Mouse (Mus musculus) limb, embryonic 13.5 days (tissue): ENCODE results near the gene Entpd7. TPM values are rescaled to one million over a fixed set of nuclear protein-coding genes. Genes with fewer than 3 reads are reported as not detected.

ENCODE experiments used
- ATAC-seq: fragments of 200-750 bp; cut with Nextera tagmentation; 2 replicates; pipeline ENCODE4 v1.8.0; 2017; ENCODE audit warnings: low read depth, moderate number of reproducible peaks, moderate TSS enrichment; ENCODE audit not compliant: low FRiP score
- H3K27ac ChIP-seq: fragments of 300-500 bp; sonication (generic); 2 replicates; pipeline ENCODE4 v1.5.1; 2015; ENCODE audit warnings: inconsistent platforms, mild to moderate bottlenecking, moderate library complexity
- H3K27me3 ChIP-seq: fragments of 300-500 bp; sonication (generic); 2 replicates; pipeline ENCODE4 v1.6.1; 2015; ENCODE audit warnings: mild to moderate bottlenecking, inconsistent platforms
- H3K36me3 ChIP-seq: fragments of 300-500 bp; sonication (generic); 2 replicates; pipeline ENCODE4 v1.6.1; 2015; ENCODE audit warnings: inconsistent platforms, mild to moderate bottlenecking, moderate library complexity
- H3K4me1 ChIP-seq: fragments of 300-500 bp; sonication (generic); 2 replicates; pipeline ENCODE4 v1.6.1; 2015; ENCODE audit warnings: inconsistent platforms
- H3K4me2 ChIP-seq: fragments of 300-500 bp; sonication (generic); replicated peaks from 2 replicates; pipeline ENCODE4 v1.6.1; 2015; ENCODE audit warnings: inconsistent platforms, mild to moderate bottlenecking, moderate library complexity
- H3K4me3 ChIP-seq: fragments of 300-500 bp; sonication (generic); 2 replicates; pipeline ENCODE4 v1.5.1; 2015; ENCODE audit warnings: moderate library complexity, mild to moderate bottlenecking, inconsistent platforms
- H3K9ac ChIP-seq: fragments of 300-500 bp; sonication (generic); 2 replicates; pipeline ENCODE4 v1.6.1; 2015; ENCODE audit warnings: mild to moderate bottlenecking, inconsistent platforms
- H3K9me3 ChIP-seq: fragments of 300-500 bp; sonication (generic); 2 replicates; pipeline ENCODE4 v1.6.1; 2016; ENCODE audit warnings: inconsistent platforms
- WGBS: fragments of 180-500 bp; shearing (Covaris S2); methylation state at CpG from one replicate; pipeline ENCODE4 v1.1.7; 2015; 5-methylcytosine and 5-hydroxymethylcytosine counted together
- polyA plus RNA-seq: library from polyadenylated mRNA; unstranded; fragments of >200 nt; fragmentation: Nextera tagmentation; extraction: Ambion mirVana; gene quantifications from 2 replicates; pipeline ENCODE4 v1.2.1, GENCODE M21; 2015

The Entpd7 gene
- polyA plus RNA-seq, 1 experiment from 2014 or later: 12.4 TPM

- Histone ChIP-seq H3K27me3 (no peaks in the 10 kb centered on the region), H3K4me3 (no peak overlapping the region), H3K9me3 (no peaks in the 10 kb centered on the region), H3K4me2 (no peak overlapping the region), H3K27ac (no peak overlapping the region), H3K9ac (no peak overlapping the region), H3K36me3 (no peaks in the 10 kb centered on the region), H3K4me1 (no peaks in the 10 kb centered on the region)
- WGBS: 67% methylated on average over 2 of the region's 2 CpGs
- no peak for ATAC-seq
These were observed 72.9 kb downstream of the Entpd7 start for GRCm38 (mm10) chr19:43762410-43762809.

- Histone ChIP-seq H3K9ac (no peak overlapping the region), H3K4me1 (no peaks in the 10 kb centered on the region), H3K27me3 (no peaks in the 10 kb centered on the region), H3K4me3 (no peak overlapping the region), H3K36me3 (no peaks in the 10 kb centered on the region; the same call in 1 of the 2 replicates), H3K9me3 (no peaks in the 10 kb centered on the region), H3K27ac (no peak overlapping the region), H3K4me2 (no peak overlapping the region)
- no peak for ATAC-seq
- 88% methylated on average over 5 of the region's 5 CpGs for WGBS
These were observed 77.0 kb downstream of the Entpd7 start for GRCm38 (mm10) chr19:43766451-43766850.

GRCm38 (mm10) chr19:43767549-43768322 lies 78.3 kb downstream of the Entpd7 start:
- ATAC-seq: no peak
- no peak overlapping the region for H3K4me3 ChIP-seq
- no peak overlapping the region for H3K4me2 ChIP-seq
- H3K9me3 ChIP-seq: no peaks in the 10 kb centered on the region
- no peak overlapping the region for H3K27ac ChIP-seq
- 86% methylated on average over 9 of the region's 9 CpGs for WGBS
- no peaks in the 10 kb centered on the region for H3K4me1 ChIP-seq
- H3K36me3 ChIP-seq: no peaks in the 10 kb centered on the region; the same call in 1 of the 2 replicates
- no peaks in the 10 kb centered on the region for H3K27me3 ChIP-seq
- H3K9ac ChIP-seq: no peak overlapping the region

- Histone ChIP-seq H3K4me1 (no peaks in the 10 kb centered on the region), H3K36me3 (no peaks in the 10 kb centered on the region; the same call in 1 of the 2 replicates), H3K4me3 (no peak overlapping the region), H3K9me3 (no peaks in the 10 kb centered on the region), H3K27me3 (no peaks in the 10 kb centered on the region), H3K9ac (no peak overlapping the region), H3K4me2 (no peak overlapping the region), H3K27ac (no peak overlapping the region)
- ATAC-seq: no peak
- 72% methylated on average over 5 of the region's 5 CpGs for WGBS
These were observed 80.0 kb downstream of the Entpd7 start for GRCm38 (mm10) chr19:43769366-43769960.

- H3K27me3 ChIP-seq: no peaks in the 10 kb centered on the region
- no peak overlapping the region for H3K4me2 ChIP-seq
- H3K27ac ChIP-seq: no peak overlapping the region
- H3K9ac ChIP-seq: no peak overlapping the region
- ATAC-seq: no peak
- H3K9me3 ChIP-seq: no peaks in the 10 kb centered on the region
- 87% methylated on average over 4 of the region's 4 CpGs for WGBS
- H3K4me3 ChIP-seq: no peak overlapping the region
- no peaks in the 10 kb centered on the region for H3K4me1 ChIP-seq
- H3K36me3 ChIP-seq: no peaks in the 10 kb centered on the region; the same call in 1 of the 2 replicates
These were observed 81.1 kb downstream of the Entpd7 start for GRCm38 (mm10) chr19:43770584-43770983.

- H3K27ac ChIP-seq: no peak overlapping the region
- no peaks in the 10 kb centered on the region for H3K9me3 ChIP-seq
- H3K4me3 ChIP-seq: no peak overlapping the region
- no peaks in the 10 kb centered on the region for H3K4me1 ChIP-seq
- no peaks in the 10 kb centered on the region; the same call in 1 of the 2 replicates for H3K36me3 ChIP-seq
- ATAC-seq: no peak
- no peak overlapping the region for H3K4me2 ChIP-seq
- no peaks in the 10 kb centered on the region for H3K27me3 ChIP-seq
- no peak overlapping the region for H3K9ac ChIP-seq
- WGBS: 83% methylated on average over 5 of the region's 5 CpGs
These were observed 82.1 kb downstream of the Entpd7 start for GRCm38 (mm10) chr19:43771499-43771969.

- no peak for ATAC-seq
- no peaks in the 10 kb centered on the region for H3K4me1 ChIP-seq
- 77% methylated on average over 6 of the region's 6 CpGs for whole genome bisulfite sequencing
These were observed 82.8 kb downstream of the Entpd7 start for GRCm38 (mm10) chr19:43772311-43772710.

GRCm38 (mm10) chr19:43775433-43775832 lies 86.0 kb downstream of the Entpd7 start:
- Histone ChIP-seq H3K27ac (no peak overlapping the region), H3K9ac (no peak overlapping the region), H3K4me2 (no peak overlapping the region), H3K4me3 (no peak overlapping the region), H3K27me3 (no peaks in the 10 kb centered on the region), H3K4me1 (no peaks in the 10 kb centered on the region), H3K9me3 (no peaks in the 10 kb centered on the region), H3K36me3 (no peaks in the 10 kb centered on the region)
- ATAC-seq: no peak
- 80% methylated on average over 10 of the region's 10 CpGs for WGBS

More at GRCm38 (mm10) chr19:43772311-43772710, 82.8 kb downstream of the Entpd7 start:
- Histone ChIP-seq H3K4me3 (no peak overlapping the region), H3K36me3 (no peaks in the 10 kb centered on the region; the same call in 1 of the 2 replicates), H3K27me3 (no peaks in the 10 kb centered on the region), H3K27ac (no peak overlapping the region), H3K4me2 (no peak overlapping the region), H3K9ac (no peak overlapping the region), H3K9me3 (no peaks in the 10 kb centered on the region)

- Histone ChIP-seq H3K4me2 (no peak overlapping the region), H3K36me3 (no peaks in the 10 kb centered on the region), H3K27me3 (no peaks in the 10 kb centered on the region), H3K9ac (no peak overlapping the region), H3K4me3 (no peak overlapping the region), H3K9me3 (no peaks in the 10 kb centered on the region), H3K4me1 (no peaks in the 10 kb centered on the region), H3K27ac (no peak overlapping the region)
- no peak for ATAC-seq
- WGBS: 79% methylated on average over 4 of the region's 4 CpGs
These were observed 87.1 kb downstream of the Entpd7 start for GRCm38 (mm10) chr19:43776561-43776960.

GRCm38 (mm10) chr19:43777308-43777707 lies 87.8 kb downstream of the Entpd7 start:
- Histone ChIP-seq H3K4me3 (no peak overlapping the region), H3K36me3 (no peaks in the 10 kb centered on the region), H3K4me1 (no peaks in the 10 kb centered on the region), H3K27ac (no peak overlapping the region), H3K4me2 (no peak overlapping the region), H3K9me3 (no peaks in the 10 kb centered on the region), H3K27me3 (no peaks in the 10 kb centered on the region), H3K9ac (no peak overlapping the region)
- WGBS: 67% methylated on average over 2 of the region's 2 CpGs
- no peak for ATAC-seq

- H3K27ac ChIP-seq: no peak overlapping the region
- no peak overlapping the region for H3K9ac ChIP-seq
- ATAC-seq: no peak
- H3K27me3 ChIP-seq: no peaks in the 10 kb centered on the region
- no peaks in the 10 kb centered on the region for H3K4me1 ChIP-seq
- 78% methylated on average over 5 of the region's 5 CpGs for WGBS
- H3K4me2 ChIP-seq: no peak overlapping the region
- H3K9me3 ChIP-seq: no peaks in the 10 kb centered on the region
- no peaks in the 10 kb centered on the region for H3K36me3 ChIP-seq
- H3K4me3 ChIP-seq: no peak overlapping the region
These were observed 90.9 kb downstream of the Entpd7 start for GRCm38 (mm10) chr19:43780391-43780790.

- Histone ChIP-seq H3K4me2 (no peak within 1 kb of the TSS), H3K9me3 (no peaks in the 10 kb centered on the region), H3K4me1 (no peaks in the 10 kb centered on the region), H3K9ac (no peak within 1 kb of the TSS), H3K36me3 (no peaks in the 10 kb centered on the region), H3K27me3 (no peaks in the 10 kb centered on the region), H3K27ac (no peak within 1 kb of the TSS), H3K4me3 (no peak within 1 kb of the TSS)
- WGBS: 75% methylated on average over 3 of the region's 3 CpGs
- ATAC-seq: no peak
These were observed 92.5 kb downstream of the Entpd7 start, which contains the start of gene Abcc2 for GRCm38 (mm10) chr19:43781980-43782379. TSS of gene Abcc2 (plus strand) at chr19:43782192.
